Mouse (Mus musculus): Measurements from ENCODE around the gene Naa60. TPM values are rescaled to one million over a fixed set of nuclear protein-coding genes. Genes with fewer than 3 reads are reported as not detected.

The Naa60 gene
- polyA plus RNA-seq, 1 experiment from 2014 or later, result 33.9 TPM

GRCm38 (mm10) chr16:3923515-3923914 lies 51.3 kb downstream of the Naa60 start:
- no peak for TF ChIP-seq CTCF (IDR thresholded peaks at IDR 0.05; ENCODE audit: low read depth)
- no peak for TF ChIP-seq EP300 (IDR thresholded peaks at IDR 0.05; ENCODE audit: low read depth)
- ATAC-seq, result peak; percentile 86
- WGBS (ENCODE audit: insufficient replicate concordance), result 68% methylated on average over 3 of the region's 3 CpGs

GRCm38 (mm10) chr16:3923966-3924365 lies 51.8 kb downstream of the Naa60 start:
- Histone ChIP-seq H3K36me3 (replicated peaks; ENCODE audit: insufficient read depth, low read length) (peaks cover 29% of the 10 kb centered on the region), H3K27ac (ENCODE audit: low read depth) (peak overlapping the region; percentile 7; the same call in 1 of the 2 replicates), H3K9ac (replicated peaks) (no peak overlapping the region), H3K4me2 (ENCODE audit: low read depth, low read length) (no peak overlapping the region), H3K4me3 (ENCODE audit: low read depth, low read length) (no peak overlapping the region), H3K9me3 (ENCODE audit: low read length) (no peaks in the 10 kb centered on the region), H3K4me1 (ENCODE audit: insufficient read depth) (no peaks in the 10 kb centered on the region), H3K27me3 (ENCODE audit: insufficient read depth, low read length) (no peaks in the 10 kb centered on the region)
- ATAC-seq, result 0 out of 2 replicates have a peak, but pooled peaks have one; percentile 4
- TF ChIP-seq CTCF (IDR thresholded peaks at IDR 0.05; ENCODE audit: low read depth) (no peak), EP300 (IDR thresholded peaks at IDR 0.05; ENCODE audit: low read depth) (no peak)
- WGBS (ENCODE audit: insufficient replicate concordance), result 67% methylated on average over 4 of the region's 4 CpGs
- no peak for DNase-seq

More at GRCm38 (mm10) chr16:3923515-3923914, 51.3 kb downstream of the Naa60 start:
- Histone ChIP-seq H3K4me2 (ENCODE audit: low read depth, low read length) (no peak overlapping the region), H3K9ac (replicated peaks) (no peak overlapping the region), H3K4me3 (ENCODE audit: low read depth, low read length) (no peak overlapping the region), H3K9me3 (ENCODE audit: low read length) (no peaks in the 10 kb centered on the region), H3K36me3 (replicated peaks; ENCODE audit: insufficient read depth, low read length) (peaks cover 29% of the 10 kb centered on the region), H3K4me1 (ENCODE audit: insufficient read depth) (no peaks in the 10 kb centered on the region), H3K27me3 (ENCODE audit: insufficient read depth, low read length) (no peaks in the 10 kb centered on the region), H3K27ac (ENCODE audit: low read depth) (peak overlapping the region; percentile 7; the same call in 1 of the 2 replicates)
- no peak for DNase-seq

GRCm38 (mm10) chr16:3928582-3928981 lies 56.4 kb downstream of the Naa60 start:
- Histone ChIP-seq H3K36me3 (replicated peaks; ENCODE audit: insufficient read depth, low read length) (peaks cover 37% of the 10 kb centered on the region), H3K4me1 (ENCODE audit: insufficient read depth) (no peaks in the 10 kb centered on the region; the same call in 1 of the 2 replicates), H3K4me3 (ENCODE audit: low read depth, low read length) (no peak overlapping the region), H3K9me3 (ENCODE audit: low read length) (no peaks in the 10 kb centered on the region), H3K4me2 (ENCODE audit: low read depth, low read length) (no peak overlapping the region), H3K27ac (ENCODE audit: low read depth) (no peak overlapping the region), H3K27me3 (ENCODE audit: insufficient read depth, low read length) (no peaks in the 10 kb centered on the region), H3K9ac (replicated peaks) (no peak overlapping the region)
- TF ChIP-seq CTCF (IDR thresholded peaks at IDR 0.05; ENCODE audit: low read depth) (no peak), EP300 (IDR thresholded peaks at IDR 0.05; ENCODE audit: low read depth) (no peak)
- 33% methylated on average over 1 of the region's 1 CpGs for WGBS (ENCODE audit: insufficient replicate concordance)
- no peak for DNase-seq
- no peak for ATAC-seq

- WGBS (ENCODE audit: insufficient replicate concordance), result 61% methylated on average over 7 of the region's 7 CpGs
- H3K4me2 ChIP-seq (ENCODE audit: low read depth, low read length), result no peak overlapping the region
- ATAC-seq, result peak; percentile 62; the same call in 1 of the 2 replicates
Observed at GRCm38 (mm10) chr16:3929151-3929550, 57.0 kb downstream of the Naa60 start.

GRCm38 (mm10) chr16:3933536-3933935 lies 61.4 kb downstream of the Naa60 start:
- Histone ChIP-seq H3K9ac (replicated peaks) (no peak overlapping the region), H3K36me3 (replicated peaks; ENCODE audit: insufficient read depth, low read length) (peaks cover 35% of the 10 kb centered on the region), H3K9me3 (ENCODE audit: low read length) (no peaks in the 10 kb centered on the region), H3K4me2 (ENCODE audit: low read depth, low read length) (no peak overlapping the region), H3K4me3 (ENCODE audit: low read depth, low read length) (no peak overlapping the region), H3K4me1 (ENCODE audit: insufficient read depth) (no peaks in the 10 kb centered on the region; the same call in 1 of the 2 replicates), H3K27ac (ENCODE audit: low read depth) (no peak overlapping the region), H3K27me3 (ENCODE audit: insufficient read depth, low read length) (no peaks in the 10 kb centered on the region)
- DNase-seq (no peak), ATAC-seq (no peak)
- 88% methylated on average over 6 of the region's 6 CpGs for WGBS (ENCODE audit: insufficient replicate concordance)
- TF ChIP-seq EP300 (IDR thresholded peaks at IDR 0.05; ENCODE audit: low read depth) (no peak), CTCF (IDR thresholded peaks at IDR 0.05; ENCODE audit: low read depth) (no peak)

More at GRCm38 (mm10) chr16:3929151-3929550, 57.0 kb downstream of the Naa60 start:
- Histone ChIP-seq H3K4me1 (ENCODE audit: insufficient read depth) (no peaks in the 10 kb centered on the region; the same call in 1 of the 2 replicates), H3K9ac (replicated peaks) (no peak overlapping the region), H3K27me3 (ENCODE audit: insufficient read depth, low read length) (no peaks in the 10 kb centered on the region), H3K36me3 (replicated peaks; ENCODE audit: insufficient read depth, low read length) (peaks cover 38% of the 10 kb centered on the region), H3K27ac (ENCODE audit: low read depth) (0 out of 2 replicates have a peak overlapping the region, but pooled peaks have one; percentile 16), H3K9me3 (ENCODE audit: low read length) (no peaks in the 10 kb centered on the region), H3K4me3 (ENCODE audit: low read depth, low read length) (no peak overlapping the region)
- peak; percentile 27 for DNase-seq
- no peak for TF ChIP-seq CTCF (IDR thresholded peaks at IDR 0.05; ENCODE audit: low read depth)
- TF ChIP-seq EP300 (IDR thresholded peaks at IDR 0.05; ENCODE audit: low read depth), result no peak

GRCm38 (mm10) chr16:3934091-3934490 lies 61.9 kb downstream of the Naa60 start:
- Histone ChIP-seq H3K9ac (replicated peaks) (no peak overlapping the region), H3K27me3 (ENCODE audit: insufficient read depth, low read length) (no peaks in the 10 kb centered on the region), H3K4me3 (ENCODE audit: low read depth, low read length) (no peak overlapping the region), H3K9me3 (ENCODE audit: low read length) (no peaks in the 10 kb centered on the region), H3K27ac (ENCODE audit: low read depth) (no peak overlapping the region), H3K4me1 (ENCODE audit: insufficient read depth) (no peaks in the 10 kb centered on the region; the same call in 1 of the 2 replicates), H3K36me3 (replicated peaks; ENCODE audit: insufficient read depth, low read length) (peaks cover 39% of the 10 kb centered on the region), H3K4me2 (ENCODE audit: low read depth, low read length) (no peak overlapping the region)
- ATAC-seq, result peak; percentile 68
- 69% methylated on average over 1 of the region's 1 CpGs for WGBS (ENCODE audit: insufficient replicate concordance)
- TF ChIP-seq EP300 (IDR thresholded peaks at IDR 0.05; ENCODE audit: low read depth), result no peak
- no peak for TF ChIP-seq CTCF (IDR thresholded peaks at IDR 0.05; ENCODE audit: low read depth)
- no peak for DNase-seq
